Mouse (Mus musculus): ENCODE measurements around the gene Maip1.

The Maip1 gene

GRCm38 (mm10) chr1:57428368-57429308 is 22.5 kb downstream of the Maip1 start:
- DNase-seq (ENCODE audit: low spot score in 2 of 2): peak; percentile 76 to 80

DNA sequence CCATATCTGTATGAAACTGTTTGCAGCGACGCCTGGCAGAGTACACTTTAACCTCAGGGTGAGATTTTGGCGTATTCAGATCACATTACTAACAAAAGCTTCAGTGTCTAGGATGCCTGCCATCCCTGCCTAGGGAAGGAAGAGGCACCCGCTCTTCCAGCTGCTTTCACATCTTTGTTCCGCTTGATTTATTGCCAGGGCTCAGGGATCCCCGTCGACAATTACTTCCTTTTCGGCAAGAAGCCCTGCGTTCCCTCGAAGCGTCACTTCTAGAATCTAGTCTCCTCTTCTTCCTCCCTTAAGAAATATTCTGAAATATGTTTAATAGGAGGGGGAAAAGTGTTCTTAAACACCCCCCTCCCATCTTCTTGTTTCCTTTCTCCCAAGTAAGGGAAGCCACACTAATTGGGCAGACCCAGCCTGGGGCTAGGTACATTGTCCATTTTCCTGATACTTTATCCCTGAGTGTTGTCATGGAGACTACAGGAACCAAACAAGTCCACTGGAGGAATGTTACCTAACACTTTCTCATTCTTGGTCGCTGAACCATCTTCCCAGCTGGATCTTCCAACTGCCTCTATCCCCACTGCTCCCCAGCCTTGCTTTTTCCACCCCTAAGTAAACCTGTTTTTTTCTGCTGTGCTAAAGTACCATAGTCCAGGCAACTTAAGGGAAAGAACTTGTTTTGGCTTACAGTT is 23.8 kb downstream of the Maip1 start:
- no peak for DNase-seq (ENCODE audit: low spot score in 2 of 2)

DNA sequence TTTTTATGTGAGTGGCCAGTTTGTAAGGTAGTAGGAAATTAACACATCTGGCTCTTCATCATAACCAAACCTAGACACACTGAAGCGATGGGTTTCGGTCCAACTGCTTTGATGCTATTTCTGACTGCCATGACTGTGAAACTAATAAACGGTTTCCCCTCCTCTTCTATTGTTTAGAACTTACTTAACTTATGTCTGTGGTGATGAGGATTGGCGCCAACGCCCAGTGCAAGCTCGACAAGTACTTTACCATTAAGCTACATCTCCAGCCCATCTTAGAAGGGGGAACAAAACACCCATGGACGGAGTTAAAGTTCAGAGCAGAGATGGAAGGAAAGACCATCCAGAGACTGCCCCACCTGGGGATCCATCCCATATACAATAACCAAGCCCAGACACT is 27.0 kb downstream of the Maip1 start:
- no peak for DNase-seq (ENCODE audit: low spot score in 2 of 2)

GRCm38 (mm10) chr1:57436408-57436807 is 30.3 kb downstream of the Maip1 start:
- DNase-seq (ENCODE audit: low spot score in 2 of 2): peak; percentile 47 to 52

DNA sequence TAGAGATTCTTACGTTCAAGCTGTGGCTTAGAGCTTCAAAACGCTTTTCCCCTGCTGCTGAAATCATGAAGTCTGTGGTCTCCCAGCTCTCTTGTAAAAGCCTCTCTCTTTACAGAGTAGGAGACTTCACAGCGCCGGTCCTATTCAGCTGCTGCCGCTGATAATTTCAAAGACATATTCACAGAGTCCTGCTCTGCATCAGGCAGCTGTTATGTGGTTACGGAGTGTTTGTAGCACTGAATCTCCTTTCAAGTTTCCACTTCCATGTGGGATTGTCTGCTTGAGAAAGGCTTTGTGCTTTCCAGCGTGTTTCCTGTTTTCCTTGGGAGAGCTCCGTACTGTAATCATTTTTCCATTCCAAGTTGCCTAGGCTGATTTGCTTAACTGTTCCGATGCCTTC is 30.8 kb downstream of the Maip1 start:
- no peak for DNase-seq (ENCODE audit: low spot score in 2 of 2)

DNA sequence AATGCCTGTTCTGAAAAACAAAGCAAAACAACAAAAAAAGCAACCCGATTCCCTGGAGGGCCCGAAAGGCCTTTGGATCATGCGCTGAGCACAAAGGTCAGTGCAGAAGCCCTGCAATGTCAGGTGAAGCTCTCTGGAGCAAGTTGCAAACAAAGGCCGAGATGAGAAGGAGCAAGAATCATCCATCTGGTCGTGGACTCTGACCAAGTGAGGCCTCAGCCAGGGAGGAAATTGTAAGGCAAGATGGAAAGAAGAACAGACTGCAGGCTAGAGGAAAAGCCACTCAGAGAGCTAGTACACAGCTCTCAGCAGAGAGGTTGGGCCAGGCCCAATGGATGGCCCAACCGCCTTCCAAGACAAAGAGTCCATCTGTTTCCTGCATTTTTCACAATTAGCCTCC is 32.9 kb downstream of the Maip1 start:
- DNase-seq (ENCODE audit: low spot score in 2 of 2): no peak

- DNase-seq (ENCODE audit: low spot score in 2 of 2): no peak
These were observed 34.6 kb downstream of the Maip1 start for GRCm38 (mm10) chr1:57440771-57441170.

- no peak for DNase-seq (ENCODE audit: low spot score in 2 of 2)
These were observed 39.6 kb downstream of the Maip1 start for GRCm38 (mm10) chr1:57445679-57446078.

DNA sequence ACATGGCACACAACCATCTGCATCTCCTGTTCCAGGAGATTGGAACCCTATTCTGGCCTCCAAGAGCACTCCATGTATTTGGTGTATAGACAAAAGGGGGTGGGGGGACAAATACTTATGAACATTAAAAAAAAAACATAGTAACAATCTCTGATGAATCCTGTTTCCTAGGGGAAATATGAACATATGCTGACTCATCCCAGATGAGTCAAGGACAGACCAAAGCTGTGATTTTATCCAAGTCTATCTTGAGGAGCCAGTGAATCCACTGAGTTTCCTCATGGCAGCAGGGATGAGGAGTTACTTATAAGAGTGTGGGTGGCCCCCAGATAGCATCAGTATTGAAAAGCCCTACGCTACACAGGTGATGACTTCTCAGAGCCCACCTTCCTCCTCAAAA is 44.1 kb downstream of the Maip1 start:
- DNase-seq (ENCODE audit: low spot score in 2 of 2): no peak

DNA sequence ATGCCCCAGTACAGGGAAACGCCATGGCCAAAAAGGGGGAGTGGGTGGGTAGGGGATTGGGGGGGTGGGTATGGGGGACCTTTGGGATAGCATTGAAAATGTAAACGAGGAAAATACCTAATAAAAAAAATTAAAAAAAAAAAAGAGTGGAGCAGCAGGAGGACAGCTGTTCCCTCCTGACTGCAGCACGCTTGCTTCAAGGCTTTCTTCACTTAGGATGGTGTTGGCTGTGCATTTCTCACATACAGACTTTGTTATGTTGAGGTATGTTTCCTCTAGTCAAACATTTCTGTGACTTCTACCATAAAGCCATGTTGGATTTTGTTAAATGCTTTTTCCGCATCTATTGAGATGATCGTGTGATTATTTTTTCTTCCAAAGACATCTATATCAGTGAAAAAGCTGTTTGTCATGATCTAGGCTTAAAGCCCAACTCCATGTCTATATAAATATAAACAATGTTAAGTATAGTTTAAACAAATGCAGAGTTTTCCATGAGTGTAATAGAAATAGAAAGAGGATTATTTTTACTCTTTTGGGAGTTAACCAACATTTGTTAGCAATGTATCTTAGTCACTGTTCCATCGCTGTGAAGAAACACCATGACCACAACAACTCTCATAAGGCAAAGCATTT is 54.3 kb downstream of the Maip1 start:
- no peak for DNase-seq (ENCODE audit: low spot score in 2 of 2)
